Mouse (Mus musculus) liver, embryonic 18 days (tissue): ENCODE results near the gene Shisa2. TPM values are rescaled to one million over a fixed set of nuclear protein-coding genes. Genes with fewer than 3 reads are reported as not detected.

ENCODE experiments used
- polyA plus RNA-seq: library from polyadenylated mRNA; depleted of rRNA; stranded (reverse); fragments of >200 nt; gene quantifications from 2 replicates; pipeline ENCODE4 v1.2.3, GENCODE M21; 2012; rRNA removed

Shisa2 gene
- 0.46 and 0.68 TPM in 2 replicates for polyA plus RNA-seq

DNA sequence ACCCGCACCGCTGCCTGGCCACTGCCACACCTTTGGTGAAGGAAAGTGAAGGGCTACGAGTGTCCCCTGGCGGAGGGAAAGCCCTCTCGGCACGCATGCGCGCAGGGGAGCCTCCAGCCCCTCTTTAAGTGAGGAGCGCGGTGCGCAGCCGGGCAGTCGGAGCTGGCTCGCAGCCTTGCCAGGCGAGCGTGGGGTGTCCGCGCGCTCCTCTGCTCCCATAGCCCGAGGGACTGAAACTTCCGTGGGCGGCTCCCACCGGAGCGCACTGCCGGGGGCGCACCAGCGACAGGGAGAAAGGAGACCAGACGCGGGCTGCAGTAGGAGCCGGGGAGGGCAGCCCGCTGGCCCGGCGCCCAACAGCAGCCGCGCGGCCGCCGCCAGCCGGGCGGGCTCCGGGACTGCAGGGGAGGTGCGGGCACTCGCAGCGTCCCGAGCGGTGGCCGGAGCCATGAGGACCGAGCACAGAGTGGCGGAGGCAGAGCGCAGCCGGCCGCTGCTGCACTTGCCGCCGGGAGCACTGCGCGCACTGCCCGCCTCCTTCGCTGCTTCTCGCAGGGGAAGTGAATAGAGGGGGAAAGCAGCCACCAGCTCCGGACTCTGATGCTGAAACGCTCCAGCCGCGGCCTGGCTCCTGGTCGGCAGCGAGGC, at the start of gene Shisa2:
Gene Shisa2, plus strand, starts transcription at position 151 of the 648 bp plus-strand sequence.

DNA sequence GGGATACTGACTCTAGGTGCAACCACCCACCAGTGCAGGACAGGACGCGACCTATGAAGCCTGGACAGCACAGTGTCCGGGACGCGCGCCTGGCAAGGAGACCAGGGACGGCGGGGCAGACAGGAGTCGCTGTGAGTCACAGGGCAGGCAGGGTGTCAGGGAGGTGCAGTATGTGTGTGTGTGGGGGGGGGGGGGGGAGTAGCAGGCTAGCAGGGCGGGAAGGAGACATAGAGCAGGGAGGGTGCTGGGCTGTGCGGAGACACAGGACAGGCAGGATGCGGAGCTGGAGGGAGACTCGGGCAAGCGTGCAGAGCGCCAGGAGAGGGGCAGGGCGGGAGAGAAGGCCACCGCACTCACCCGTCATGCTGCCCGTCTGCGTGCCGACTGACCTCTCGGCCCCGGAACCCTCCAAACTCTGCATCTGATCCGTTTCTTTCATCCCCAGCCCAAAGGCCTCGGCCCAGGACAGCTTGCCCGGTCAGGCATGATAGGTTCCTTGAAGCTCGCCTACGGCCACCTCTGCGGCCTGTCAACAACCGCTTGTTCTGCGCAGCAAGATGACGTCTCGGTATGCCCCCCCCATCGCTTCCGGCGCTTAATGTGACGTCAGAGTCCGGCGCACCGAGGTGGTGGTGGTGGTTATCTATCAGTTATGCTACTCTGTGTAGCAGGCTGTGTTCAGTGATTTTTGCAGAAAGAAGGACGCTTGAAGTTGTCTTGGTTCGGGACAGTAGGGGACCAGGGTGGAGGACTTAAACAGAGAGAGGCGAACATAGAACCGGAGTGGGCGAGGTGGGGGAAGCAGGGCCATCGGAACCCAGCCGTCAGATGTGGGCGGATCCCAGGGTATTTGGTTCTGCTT, 27.5 kb upstream of the Shisa2 start, which contains the start of gene Cdadc1:
Gene Cdadc1, minus strand, starts transcription at position 562 of the 862 bp plus-strand sequence.

Other genes starting within 250 kb of the Shisa2 start
- 1.0 TPM in 2 replicates for gene Phf11c, start 229.9 kb upstream of the Shisa2 start, polyA plus RNA-seq
- 5.4 and 5.6 TPM in 2 replicates for gene Setdb2, start 184.4 kb upstream of the Shisa2 start, polyA plus RNA-seq
- gene Cab39l, start 184.3 kb upstream of the Shisa2 start, polyA plus RNA-seq: 9.0 and 10.3 TPM in 2 replicates
- 6.5 and 9.3 TPM in 2 replicates for gene Cdadc1, start 27.3 kb upstream of the Shisa2 start, polyA plus RNA-seq